Mouse (Mus musculus): ENCODE data around the gene Senp3. TPM values are rescaled to one million over a fixed set of nuclear protein-coding genes. Genes with fewer than 3 reads are reported as not detected.
"Not testable (repeated sequence)": the region's sequence is repeated elsewhere in the genome, so short reads cannot be mapped to it uniquely, and the experiment has no call there.

Gene Senp3
- polyA plus RNA-seq, 1 experiment from 2014 or later, result 59.2 TPM

GRCm38 (mm10) chr11:69703814-69704612 is 22.1 kb upstream of the Senp3 start:
- H3K4me1 ChIP-seq, result peaks cover 18% of the 10 kb centered on the region
- ATAC-seq (ENCODE audit: extremely low read depth, insufficient number of reproducible peaks, low FRiP score, low TSS enrichment), result no peak
- H3K4me2 ChIP-seq, result no peak overlapping the region
- 57% methylated on average over 8 of the region's 8 CpGs for WGBS
- H3K36me3 ChIP-seq, result no peaks in the 10 kb centered on the region
- no peaks in the 10 kb centered on the region for H3K9me3 ChIP-seq
- H3K9ac ChIP-seq, result no peak overlapping the region
- H3K4me3 ChIP-seq, result no peak overlapping the region
- no peak overlapping the region for H3K27ac ChIP-seq (replicated peaks)
- no peaks in the 10 kb centered on the region for H3K27me3 ChIP-seq (replicated peaks)

GRCm38 (mm10) chr11:69703381-69703780 is 21.5 kb upstream of the Senp3 start:
- H3K27ac ChIP-seq (replicated peaks); H3K36me3 ChIP-seq; H3K4me2 ChIP-seq; ATAC-seq (ENCODE audit: extremely low read depth, insufficient number of reproducible peaks, low FRiP score, low TSS enrichment); H3K9me3 ChIP-seq; H3K27me3 ChIP-seq (replicated peaks); H3K9ac ChIP-seq; H3K4me3 ChIP-seq: not testable (repeated sequence)
- 78% methylated on average over 3 of the region's 3 CpGs for WGBS
- H3K4me1 ChIP-seq, result peaks cover 18% of the 10 kb centered on the region

- peaks cover 18% of the 10 kb centered on the region for H3K4me1 ChIP-seq
- H3K4me2 ChIP-seq; H3K27ac ChIP-seq (replicated peaks); H3K9me3 ChIP-seq; ATAC-seq (ENCODE audit: extremely low read depth, insufficient number of reproducible peaks, low FRiP score, low TSS enrichment); H3K27me3 ChIP-seq (replicated peaks); H3K4me3 ChIP-seq; H3K36me3 ChIP-seq; H3K9ac ChIP-seq: not testable (repeated sequence)
- 90% methylated on average over 10 of the region's 10 CpGs for WGBS
Observed at GRCm38 (mm10) chr11:69702886-69703285, 21.0 kb upstream of the Senp3 start.

GRCm38 (mm10) chr11:69699595-69699994 is 17.7 kb upstream of the Senp3 start:
- no peaks in the 10 kb centered on the region for H3K36me3 ChIP-seq
- H3K9me3 ChIP-seq, result no peaks in the 10 kb centered on the region
- H3K4me1 ChIP-seq, result peaks cover 26% of the 10 kb centered on the region
- WGBS, result 13% methylated on average over 1 of the region's 1 CpGs
- no peak overlapping the region; the same call in 1 of the 2 replicates for H3K27ac ChIP-seq (replicated peaks)
- no peak for ATAC-seq (ENCODE audit: extremely low read depth, insufficient number of reproducible peaks, low FRiP score, low TSS enrichment)
- H3K27me3 ChIP-seq (replicated peaks), result no peaks in the 10 kb centered on the region
- no peak overlapping the region for H3K4me3 ChIP-seq
- H3K9ac ChIP-seq, result 0 out of 2 replicates have a peak overlapping the region, but pooled peaks have one; percentile 25
- 0 out of 2 replicates have a peak overlapping the region, but pooled peaks have one; percentile 8 for H3K4me2 ChIP-seq

GRCm38 (mm10) chr11:69698574-69698973 is 16.7 kb upstream of the Senp3 start:
- H3K4me3 ChIP-seq, result no peak overlapping the region
- no peak overlapping the region for H3K27ac ChIP-seq (replicated peaks)
- no peak for ATAC-seq (ENCODE audit: extremely low read depth, insufficient number of reproducible peaks, low FRiP score, low TSS enrichment)
- peaks cover 28% of the 10 kb centered on the region for H3K4me1 ChIP-seq
- no peaks in the 10 kb centered on the region for H3K27me3 ChIP-seq (replicated peaks)
- 65% methylated on average over 5 of the region's 5 CpGs for WGBS
- H3K36me3 ChIP-seq, result no peaks in the 10 kb centered on the region
- H3K4me2 ChIP-seq, result no peak overlapping the region
- no peaks in the 10 kb centered on the region for H3K9me3 ChIP-seq
- no peak overlapping the region for H3K9ac ChIP-seq

GRCm38 (mm10) chr11:69697396-69697795 is 15.5 kb upstream of the Senp3 start:
- Histone ChIP-seq H3K36me3 (no peaks in the 10 kb centered on the region), H3K4me1 (peaks cover 32% of the 10 kb centered on the region), H3K9me3 (no peaks in the 10 kb centered on the region), H3K9ac (no peak overlapping the region), H3K27me3 (replicated peaks) (no peaks in the 10 kb centered on the region), H3K27ac (replicated peaks) (no peak overlapping the region), H3K4me3 (no peak overlapping the region), H3K4me2 (no peak overlapping the region)
- ATAC-seq (ENCODE audit: extremely low read depth, insufficient number of reproducible peaks, low FRiP score, low TSS enrichment), result no peak
- 78% methylated on average over 3 of the region's 3 CpGs for WGBS

- peak within 1 kb of the TSS; percentile 72 for H3K27ac ChIP-seq (replicated peaks)
- H3K4me3 ChIP-seq, result peak within 1 kb of the TSS; percentile 67
- H3K9me3 ChIP-seq, result no peaks in the 10 kb centered on the region
- WGBS, result 4% methylated on average over 38 of the region's 41 CpGs
- H3K4me1 ChIP-seq, result peaks cover 32% of the 10 kb centered on the region
- H3K36me3 ChIP-seq, result no peaks in the 10 kb centered on the region
- ATAC-seq (ENCODE audit: extremely low read depth, insufficient number of reproducible peaks, low FRiP score, low TSS enrichment), result peak; percentile 75
- peak within 1 kb of the TSS; percentile 91 for H3K9ac ChIP-seq
- H3K4me2 ChIP-seq, result peak within 1 kb of the TSS; percentile 89
- H3K27me3 ChIP-seq (replicated peaks), result no peaks in the 10 kb centered on the region
Observed at GRCm38 (mm10) chr11:69695361-69696181, 13.7 kb upstream of the Senp3 start, which contains the start of the genes Tnfsf12 and Tnfsfm13. Gene Tnfsf12, minus strand, starts transcription at chr11:69695849. Gene Tnfsfm13, minus strand, starts transcription at chr11:69696098.

GRCm38 (mm10) chr11:69695046-69695360 is 13.1 kb upstream of the Senp3 start:
- Histone ChIP-seq H3K27me3 (replicated peaks) (no peaks in the 10 kb centered on the region), H3K27ac (replicated peaks) (peak overlapping the region; percentile 72), H3K4me3 (peak overlapping the region; percentile 67), H3K4me2 (peak overlapping the region; percentile 89), H3K9ac (peak overlapping the region; percentile 91), H3K36me3 (no peaks in the 10 kb centered on the region), H3K9me3 (no peaks in the 10 kb centered on the region), H3K4me1 (peaks cover 28% of the 10 kb centered on the region)
- ATAC-seq (ENCODE audit: extremely low read depth, insufficient number of reproducible peaks, low FRiP score, low TSS enrichment), result no peak
- 28% methylated on average over 6 of the region's 6 CpGs for whole genome bisulfite sequencing

- 49% methylated on average over 11 of the region's 11 CpGs for WGBS
- Histone ChIP-seq H3K4me2 (no peak overlapping the region), H3K36me3 (no peaks in the 10 kb centered on the region), H3K27ac (replicated peaks) (no peak overlapping the region), H3K4me1 (peaks cover 19% of the 10 kb centered on the region), H3K9me3 (no peaks in the 10 kb centered on the region), H3K9ac (peak overlapping the region; percentile 12; the same call in 1 of the 2 replicates), H3K4me3 (no peak overlapping the region), H3K27me3 (replicated peaks) (no peaks in the 10 kb centered on the region)
- ATAC-seq (ENCODE audit: extremely low read depth, insufficient number of reproducible peaks, low FRiP score, low TSS enrichment), result no peak
Observed at GRCm38 (mm10) chr11:69693421-69693965, 11.6 kb upstream of the Senp3 start.

- Histone ChIP-seq H3K4me2 (no peak overlapping the region), H3K4me3 (no peak overlapping the region), H3K27ac (replicated peaks) (no peak overlapping the region), H3K27me3 (replicated peaks) (no peaks in the 10 kb centered on the region), H3K4me1 (peaks cover 19% of the 10 kb centered on the region), H3K36me3 (no peaks in the 10 kb centered on the region), H3K9me3 (no peaks in the 10 kb centered on the region), H3K9ac (peak overlapping the region; percentile 12; the same call in 1 of the 2 replicates)
- 84% methylated on average over 6 of the region's 6 CpGs for WGBS
- no peak for ATAC-seq (ENCODE audit: extremely low read depth, insufficient number of reproducible peaks, low FRiP score, low TSS enrichment)
Observed at GRCm38 (mm10) chr11:69692863-69693262, 11.0 kb upstream of the Senp3 start.

- Histone ChIP-seq H3K36me3 (no peaks in the 10 kb centered on the region), H3K27ac (replicated peaks) (no peak overlapping the region), H3K4me2 (no peak overlapping the region), H3K4me3 (no peak overlapping the region), H3K27me3 (replicated peaks) (no peaks in the 10 kb centered on the region), H3K9ac (no peak overlapping the region), H3K4me1 (peaks cover 19% of the 10 kb centered on the region), H3K9me3 (no peaks in the 10 kb centered on the region)
- WGBS, result 61% methylated on average over 9 of the region's 9 CpGs
- no peak for ATAC-seq (ENCODE audit: extremely low read depth, insufficient number of reproducible peaks, low FRiP score, low TSS enrichment)
Observed at GRCm38 (mm10) chr11:69692196-69692811, 10.4 kb upstream of the Senp3 start.
